In the genomic region with DNA sequence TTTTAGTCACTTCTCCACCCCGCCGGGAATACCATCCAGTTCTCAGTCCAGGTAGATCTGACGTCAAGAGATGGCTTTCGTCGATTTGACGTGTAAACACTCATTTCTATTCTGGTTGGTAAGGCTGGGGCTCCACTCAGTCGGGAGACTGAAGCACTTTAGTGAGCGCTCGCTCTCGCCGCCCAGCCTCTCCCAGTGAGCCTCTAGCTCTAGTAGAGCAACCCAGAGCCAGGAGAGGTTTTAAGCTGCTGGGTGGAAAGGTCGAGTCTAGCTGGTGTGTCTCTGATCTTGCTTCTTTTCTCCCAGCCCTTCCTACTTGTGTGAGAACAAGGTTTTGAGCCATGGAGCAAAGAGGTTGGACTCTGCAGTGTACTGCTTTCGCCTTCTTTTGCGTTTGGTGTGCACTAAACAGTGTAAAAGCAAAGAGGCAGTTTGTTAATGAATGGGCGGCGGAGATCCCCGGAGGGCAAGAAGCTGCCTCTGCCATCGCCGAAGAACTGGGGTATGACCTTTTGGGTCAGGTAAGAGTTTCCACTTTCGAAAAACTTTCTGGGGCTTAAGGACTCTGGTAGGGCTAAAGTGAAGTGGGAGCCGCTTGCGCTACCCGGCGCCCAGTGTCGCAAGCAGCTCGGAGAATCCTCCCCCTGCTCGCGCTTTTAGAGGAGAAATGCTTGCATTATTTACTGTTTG, we compare ENCODE assay signal across 8 mouse cellular contexts. TPM values are rescaled to one million over a fixed set of nuclear protein-coding genes. Genes with fewer than 3 reads are reported as not detected.
A peak's percentile ranks its signal among the peaks of the same experiment; 100 is the strongest.
DNase-seq lines count a peak whose midpoint lies in the region; ATAC-seq and TF ChIP-seq lines count a peak whose summit lies in the region.

Gene Pcsk1 (plus strand): TSS at position 106 of the 690 bp plus-strand sequence.

- no peaks in the 10 kb centered on the region for H3K27me3 ChIP-seq in thymus, adult 2 months (ENCODE audit: control insufficient read depth, insufficient read depth, low read length)
- no peaks in the 10 kb centered on the region for H3K27me3 ChIP-seq in hindbrain, embryonic 11.5 days (ENCODE audit: control insufficient read depth, insufficient read depth, low read length)
- peaks cover 12% of the 10 kb centered on the region for H3K27me3 ChIP-seq in limb, embryonic 11.5 days (ENCODE audit: control insufficient read depth, insufficient read depth, low read length)

- H3K4me1 ChIP-seq in thymus, adult 2 months (replicated peaks; ENCODE audit: control insufficient read depth, insufficient read depth, low read length) = no peaks in the 10 kb centered on the region
- no peaks in the 10 kb centered on the region for H3K4me1 ChIP-seq in hindbrain, embryonic 11.5 days (replicated peaks; ENCODE audit: control insufficient read depth, insufficient read depth, low read length)
- 0 out of 2 replicates have a peak, but pooled peaks cover 2% of the 10 kb centered on the region for H3K4me1 ChIP-seq in limb, embryonic 11.5 days (ENCODE audit: control insufficient read depth, insufficient read depth, low read length)
- no peaks in the 10 kb centered on the region for H3K4me1 ChIP-seq in olfactory bulb, adult 2 months (ENCODE audit: control insufficient read depth, insufficient read depth, low read length)

- peak within 1 kb of the TSS; percentile 48 for H3K9ac ChIP-seq in hindbrain, embryonic 11.5 days (ENCODE audit: low read depth, low read length)
- no peak within 1 kb of the TSS for H3K9ac ChIP-seq in limb, embryonic 11.5 days (ENCODE audit: low read length)

- H3K36me3 ChIP-seq in thymus, adult 2 months (ENCODE audit: control insufficient read depth, insufficient read depth, low read length) = no peaks in the 10 kb centered on the region
- H3K36me3 ChIP-seq in hindbrain, embryonic 11.5 days (ENCODE audit: control insufficient read depth, insufficient read depth, low read length) = no peaks in the 10 kb centered on the region
- H3K36me3 ChIP-seq in limb, embryonic 11.5 days (ENCODE audit: control insufficient read depth, insufficient read depth, low read length) = no peaks in the 10 kb centered on the region

- ATAC-seq in hindbrain, embryonic 11.5 days (ENCODE audit: low FRiP score) = peak; percentile 80
- ATAC-seq in limb, embryonic 11.5 days (ENCODE audit: insufficient number of reproducible peaks, low FRiP score, low TSS enrichment, low read depth) = no peak

- no peak for TF ChIP-seq POLR2A in thymus, adult 2 months (IDR thresholded peaks at IDR 0.05; ENCODE audit: control insufficient read depth, extremely low read depth, insufficient read depth, low read length, poor library complexity)
- no peak; the same call in 1 of the 2 replicates for TF ChIP-seq POLR2A in olfactory bulb, adult 2 months (IDR thresholded peaks at IDR 0.05; ENCODE audit: insufficient read depth, low read depth, low read length)

- no peak within 1 kb of the TSS for H3K27ac ChIP-seq in thymus, adult 2 months (ENCODE audit: control insufficient read depth, insufficient read depth, low read length)
- H3K27ac ChIP-seq in hindbrain, embryonic 11.5 days (ENCODE audit: low read depth, low read length) = no peak within 1 kb of the TSS
- H3K27ac ChIP-seq in limb, embryonic 11.5 days (replicated peaks; ENCODE audit: low read depth, low read length) = no peak within 1 kb of the TSS
- peak within 1 kb of the TSS; percentile 84 for H3K27ac ChIP-seq in olfactory bulb, adult 2 months (ENCODE audit: insufficient read depth, low read depth, low read length)

- peak within 1 kb of the TSS; percentile 27 for H3K4me3 ChIP-seq in thymus, adult 2 months (ENCODE audit: control insufficient read depth, insufficient read depth, low read length)
- peak within 1 kb of the TSS; percentile 51 for H3K4me3 ChIP-seq in hindbrain, embryonic 11.5 days (ENCODE audit: low read depth, low read length)
- H3K4me3 ChIP-seq in limb, embryonic 11.5 days (ENCODE audit: low read depth, low read length) = peak within 1 kb of the TSS; percentile 15
- peak within 1 kb of the TSS; percentile 60 for H3K4me3 ChIP-seq in olfactory bulb, adult 2 months (ENCODE audit: insufficient read depth, low read depth, low read length)

- no peak for DNase-seq in thymus, adult 2 months
- no peak for DNase-seq in thymus, adult 18-20 months
- DNase-seq in cerebellum, postnatal 36 days = peak; percentile 18 to 38
- peak; percentile 63 for DNase-seq in hindbrain, embryonic 11.5 days (ENCODE audit: low spot score)
- DNase-seq in limb, embryonic 11.5 days (ENCODE audit: low spot score) = peak; percentile 26
- DNase-seq in yolk sac, embryonic 10.5 days (ENCODE audit: low spot score) = no peak
- DNase-seq in thymus, postnatal 36 days = no peak

- TF ChIP-seq CTCF in thymus, adult 2 months (IDR thresholded peaks at IDR 0.05; ENCODE audit: borderline replicate concordance, control insufficient read depth, extremely low read depth, insufficient read depth, low read length, poor library complexity) = no peak
- TF ChIP-seq CTCF in olfactory bulb, adult 2 months (IDR thresholded peaks at IDR 0.05; ENCODE audit: insufficient read depth, low read depth, low read length) = no peak

- H3K4me2 ChIP-seq in hindbrain, embryonic 11.5 days (replicated peaks; ENCODE audit: low read depth, low read length) = peak within 1 kb of the TSS; percentile 77
- H3K4me2 ChIP-seq in limb, embryonic 11.5 days (ENCODE audit: low read depth, severe bottlenecking) = peak within 1 kb of the TSS; percentile 45

- 7% methylated on average over 28 of the region's 28 CpGs for WGBS in thymus, adult 2 months
- under 1% methylated on average over 28 of the region's 28 CpGs for WGBS in hindbrain, embryonic 11.5 days
- WGBS in limb, embryonic 11.5 days = under 1% methylated on average over 28 of the region's 28 CpGs
- whole genome bisulfite sequencing in olfactory bulb, adult 2 months = 2% methylated on average over 28 of the region's 28 CpGs

- no peaks in the 10 kb centered on the region for H3K9me3 ChIP-seq in hindbrain, embryonic 11.5 days (ENCODE audit: control insufficient read depth, low read length)
- no peaks in the 10 kb centered on the region for H3K9me3 ChIP-seq in limb, embryonic 11.5 days (ENCODE audit: control insufficient read depth, low read length)

RNA-seq across cellular contexts. Expression of gene Pcsk1, which starts in this region (rescaled TPM):
- 0.22 and 0.32 TPM in 2 replicates for polyA plus RNA-seq in thymus, adult 2 months (2012; rRNA removed)
- 1.4 and 1.6 TPM in 2 replicates for polyA plus RNA-seq in hindbrain, embryonic 11.5 days (2014; fragmentation: Nextera tagmentation; extraction: Ambion mirVana)
- 0.08 and 0.09 TPM in 2 replicates for polyA plus RNA-seq in limb, embryonic 11.5 days (2014; fragmentation: Nextera tagmentation; extraction: Ambion mirVana)
- not detected in 2 replicates for polyA plus RNA-seq in olfactory bulb, adult 2 months (2012; ENCODE audit: insufficient read depth, insufficient read length, low replicate concordance, missing spikeins)

Comparison
In these comparisons a context has a peak if more than half of its experiments do, and no peak if none do; other contexts are left out.
1. Peak in DNase-seq, H3K4me3 ChIP-seq and H3K4me2 ChIP-seq in limb, embryonic 11.5 days; RNA of the gene not detected or under 1 TPM.
2. DNase-seq: peak in cerebellum, postnatal 36 days (2 of 2) and hindbrain, embryonic 11.5 days (single experiment); none in thymus, adult 2 months (single experiment), thymus, adult 18-20 months (0 of 2), yolk sac, embryonic 10.5 days (single experiment) and thymus, postnatal 36 days (0 of 2).
3. Peak in every context shown above with its lines, with median percentiles within 50 percentile points of each other: H3K4me3 ChIP-seq.